Mouse (Mus musculus) gastrocnemius, postnatal 25 days (tissue): ENCODE measurements around the gene Bcdin3d. TPM values are rescaled to one million over a fixed set of nuclear protein-coding genes. Genes with fewer than 3 reads are reported as not detected.

Source experiments
- DNase-seq: peaks from one replicate; pipeline ENCODE4 v3.0.0; 2022
- total RNA-seq, 2 experiments: library from RNA; stranded (reverse); gene quantifications; 1 replicate in 1 of 2; 2 replicates in 1 of 2; pipeline ENCODE4 v1.2.3; 2021

Bcdin3d gene
- total RNA-seq, 2 experiments from 2014 or later: 3.0 to 4.1 TPM

DNA sequence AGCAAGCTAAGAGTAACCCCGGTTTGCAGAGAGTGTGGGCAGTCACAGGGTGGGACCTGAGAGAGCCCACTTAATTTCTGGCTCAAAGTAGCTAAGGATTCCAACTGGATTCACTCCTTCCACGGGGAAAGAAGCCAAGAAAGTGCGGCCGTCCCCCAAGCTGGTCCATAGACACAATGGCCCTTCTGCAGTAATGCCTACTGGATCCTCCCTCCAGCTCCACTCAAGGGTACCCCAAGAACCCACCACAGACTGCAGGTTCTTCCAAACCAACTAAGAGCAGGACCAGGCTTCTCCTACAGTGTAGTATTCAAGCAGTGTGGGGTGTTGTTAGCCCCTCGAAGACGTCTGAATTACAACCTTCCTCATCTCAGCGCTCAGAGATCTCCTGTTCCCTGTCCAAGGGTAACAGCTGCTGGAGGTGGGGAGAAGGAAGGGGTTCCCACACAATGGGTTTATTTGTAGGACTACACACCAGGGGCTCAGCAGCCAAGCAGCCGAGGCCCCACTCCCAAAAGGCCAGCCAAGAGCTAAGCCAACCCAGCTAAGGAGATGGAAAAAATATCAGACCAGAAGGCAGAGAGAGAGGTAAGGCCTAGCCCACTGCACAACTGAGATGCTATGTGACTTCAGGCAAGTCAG, 33.6 kb downstream of the Bcdin3d start:
- no peak for DNase-seq

DNA sequence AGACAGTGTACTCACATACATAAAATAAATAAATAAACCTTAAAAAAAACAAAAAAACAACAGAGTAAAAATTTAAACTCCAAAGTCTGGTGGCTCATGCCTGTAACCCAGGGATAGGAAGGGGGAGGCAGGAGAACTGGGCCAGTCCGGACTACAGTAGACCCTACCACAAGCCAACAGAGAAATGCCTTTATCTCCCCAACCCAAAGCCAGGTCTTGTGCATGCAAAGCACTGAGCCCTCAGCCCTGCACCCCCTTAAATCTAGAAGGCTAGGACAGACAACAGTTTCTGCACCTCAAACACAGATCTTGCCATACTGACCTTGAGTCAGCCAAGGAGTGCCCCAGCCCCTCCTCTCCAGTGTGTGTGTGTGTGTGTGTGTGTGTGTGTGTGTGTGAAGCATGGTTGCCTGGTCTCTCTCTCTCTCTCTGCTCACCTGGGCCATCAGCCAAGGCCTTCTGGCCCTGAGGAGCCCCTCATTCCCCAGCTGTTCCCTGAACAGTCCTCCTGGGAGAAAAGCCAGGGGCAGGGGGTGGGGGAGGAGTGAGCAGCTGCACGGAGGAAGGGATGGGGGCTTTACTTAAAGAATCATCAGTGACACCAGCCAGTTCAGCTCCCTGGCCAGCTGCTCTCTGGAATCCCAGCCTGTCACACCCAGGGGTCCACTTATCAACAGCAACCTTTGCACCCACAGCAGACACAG, 34.3 kb downstream of the Bcdin3d start:
- DNase-seq: peak; percentile 72

DNA sequence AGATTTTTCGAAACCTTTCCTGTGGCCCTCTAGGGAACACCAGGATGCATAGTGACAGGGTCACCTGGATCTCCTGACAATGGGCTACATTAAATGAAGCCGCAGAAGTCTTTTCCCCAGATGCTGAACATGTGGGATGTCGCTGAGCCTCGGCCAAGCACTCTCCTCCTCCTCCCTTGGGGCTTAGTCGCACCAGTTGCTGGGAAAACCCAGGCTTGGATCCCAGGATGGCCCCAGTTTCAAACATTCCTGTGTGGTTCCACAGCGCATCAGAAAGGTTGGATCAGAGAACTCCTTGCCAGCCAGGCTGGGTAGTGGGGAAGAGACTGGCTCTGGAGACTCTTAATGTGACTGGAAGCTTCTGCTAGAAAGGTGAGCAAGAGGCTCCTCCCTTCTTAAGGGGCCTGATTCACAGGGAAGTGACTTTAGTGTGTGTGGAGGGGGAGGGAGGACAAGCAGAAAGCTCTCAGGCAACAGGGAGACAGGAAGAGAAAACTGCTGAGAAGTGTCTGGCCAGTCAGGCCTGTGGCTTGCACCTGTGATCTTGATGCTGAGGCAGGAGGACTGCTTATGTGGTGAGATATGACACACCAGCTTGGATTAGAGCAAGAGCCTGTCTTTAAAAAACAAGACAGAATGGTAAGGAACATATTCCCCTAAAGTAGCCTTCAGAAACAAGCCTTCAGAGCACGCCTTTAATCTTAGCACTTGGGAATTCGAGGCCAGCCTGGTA, 35.4 kb downstream of the Bcdin3d start:
- no peak for DNase-seq

DNA sequence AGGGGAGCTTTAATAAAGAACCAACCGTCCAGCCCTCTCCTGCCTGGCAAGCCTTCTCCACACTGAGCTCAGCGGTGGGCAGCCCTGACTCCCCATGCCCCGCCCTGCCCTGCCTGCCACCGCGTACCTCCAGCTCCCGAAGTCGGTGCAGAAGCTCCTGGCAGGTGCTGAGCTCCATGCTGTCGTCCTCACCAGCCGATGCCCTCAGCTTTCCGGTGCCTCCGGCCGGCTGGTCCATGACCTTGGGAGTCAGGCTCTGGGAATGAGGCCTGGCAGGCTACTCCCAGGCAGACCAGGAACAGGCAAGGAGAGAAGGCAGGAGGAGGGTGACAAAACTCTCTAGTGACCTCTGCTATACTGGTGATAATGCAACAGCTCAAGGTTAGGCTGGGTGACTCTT, 40.6 kb downstream of the Bcdin3d start:
- DNase-seq: no peak

DNA sequence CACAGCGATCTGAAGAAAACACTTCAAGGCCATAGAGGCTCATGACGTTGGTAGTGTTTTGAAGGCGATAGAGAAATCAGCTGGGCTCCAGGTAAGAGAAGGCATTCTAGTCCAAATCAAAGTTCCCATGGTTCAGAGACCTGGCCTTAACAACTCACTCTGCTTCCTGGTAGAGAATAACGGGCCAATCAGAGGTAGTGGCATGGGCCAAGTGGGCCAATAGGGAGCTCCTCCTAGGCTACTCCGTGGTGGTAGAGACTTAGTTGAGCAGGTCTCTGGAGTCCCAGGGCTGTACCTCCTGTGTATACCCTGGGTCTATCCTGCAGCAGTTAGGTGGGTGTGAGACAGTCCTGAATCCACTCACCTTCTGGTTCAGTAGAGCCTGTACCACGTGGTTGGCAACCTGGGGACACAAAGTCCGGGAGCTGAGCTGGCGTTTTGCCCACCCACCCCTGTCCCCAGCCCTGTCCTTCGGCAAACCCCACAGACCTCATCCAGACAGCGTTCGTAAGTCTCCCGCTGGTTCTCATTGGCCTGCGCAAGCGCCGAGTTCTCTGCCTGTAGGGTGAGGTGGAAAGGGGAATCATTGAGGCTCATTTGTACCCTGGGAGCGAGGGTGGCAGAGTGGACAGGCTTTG, 41.3 kb downstream of the Bcdin3d start:
- DNase-seq: no peak

DNA sequence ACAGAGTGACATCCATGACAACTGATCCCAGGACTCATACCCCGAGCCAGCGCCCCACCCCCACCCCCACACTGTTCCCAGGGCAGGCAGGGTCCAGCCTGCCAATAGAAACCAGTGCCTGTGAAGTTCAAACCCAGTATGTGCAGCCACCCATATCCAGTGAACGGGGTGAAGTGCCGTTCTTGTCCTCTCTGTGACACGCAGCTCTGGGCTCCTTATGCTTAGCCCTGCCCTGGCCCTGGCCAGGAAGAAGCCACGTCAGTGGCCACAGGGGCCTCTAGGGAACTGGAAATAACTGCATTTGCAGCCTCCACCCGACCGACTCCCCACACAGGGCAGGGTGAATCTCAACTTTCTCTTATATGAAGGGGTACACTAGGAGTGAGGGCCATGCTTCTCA, 42.6 kb downstream of the Bcdin3d start:
- DNase-seq: peak; percentile 48

DNA sequence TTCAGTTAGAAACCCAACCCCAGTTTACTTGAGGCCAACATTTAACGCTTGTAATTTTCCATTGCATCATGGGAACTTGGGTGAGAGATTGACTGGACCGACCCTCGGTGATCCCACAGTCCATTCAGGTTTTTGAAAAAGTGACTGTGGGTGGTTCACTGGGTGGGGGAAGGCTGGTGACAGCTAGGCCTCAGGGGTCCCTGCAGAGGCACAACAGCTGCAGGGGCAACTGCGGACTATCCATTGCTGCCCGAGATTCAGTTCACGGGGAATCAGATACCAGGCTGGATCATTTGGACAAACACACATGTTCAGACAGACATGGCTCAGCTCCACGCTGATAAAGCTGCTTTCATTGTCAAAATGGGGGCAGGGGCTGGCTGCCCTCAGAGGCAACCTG, 43.0 kb downstream of the Bcdin3d start:
- DNase-seq: no peak

DNA sequence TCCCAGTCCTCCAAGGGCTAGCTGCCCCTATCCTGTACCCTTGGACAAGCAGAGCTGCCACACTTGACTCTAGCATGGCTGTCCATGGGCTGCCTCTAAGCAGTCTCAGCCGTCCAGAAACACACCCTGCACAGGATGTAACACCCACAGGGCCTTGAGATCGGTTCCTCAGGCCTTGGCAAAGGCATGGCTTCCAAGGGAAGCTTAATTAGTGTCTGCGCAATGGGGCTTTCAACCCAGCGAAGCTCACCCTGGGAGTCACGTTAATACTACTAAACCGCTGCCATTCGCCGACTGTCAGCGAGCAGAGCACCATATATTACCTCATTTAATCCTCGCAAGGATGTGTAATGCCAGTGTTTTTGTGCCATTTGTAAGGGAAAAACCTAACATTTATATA, 43.5 kb downstream of the Bcdin3d start:
- DNase-seq: no peak

DNA sequence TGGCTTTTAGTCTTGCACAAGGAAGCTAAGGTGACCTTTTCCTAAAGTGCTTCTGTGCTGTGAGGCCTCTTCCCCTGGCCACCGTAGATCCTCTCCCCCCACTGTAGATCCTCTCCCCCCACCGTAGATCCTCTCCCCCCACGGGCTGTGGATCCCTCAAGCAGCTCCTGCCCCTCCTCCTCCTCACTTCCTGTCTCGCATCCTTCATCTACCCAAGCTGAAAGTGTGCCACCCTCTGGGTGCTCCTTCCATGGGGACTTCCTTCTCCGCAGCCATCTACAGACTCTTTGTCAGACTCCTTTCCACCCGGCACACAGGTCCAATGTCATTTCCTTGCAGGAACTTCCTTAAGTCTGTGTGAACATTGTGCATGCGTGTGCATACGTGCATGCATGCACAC, 44.1 kb downstream of the Bcdin3d start:
- DNase-seq: no peak

DNA sequence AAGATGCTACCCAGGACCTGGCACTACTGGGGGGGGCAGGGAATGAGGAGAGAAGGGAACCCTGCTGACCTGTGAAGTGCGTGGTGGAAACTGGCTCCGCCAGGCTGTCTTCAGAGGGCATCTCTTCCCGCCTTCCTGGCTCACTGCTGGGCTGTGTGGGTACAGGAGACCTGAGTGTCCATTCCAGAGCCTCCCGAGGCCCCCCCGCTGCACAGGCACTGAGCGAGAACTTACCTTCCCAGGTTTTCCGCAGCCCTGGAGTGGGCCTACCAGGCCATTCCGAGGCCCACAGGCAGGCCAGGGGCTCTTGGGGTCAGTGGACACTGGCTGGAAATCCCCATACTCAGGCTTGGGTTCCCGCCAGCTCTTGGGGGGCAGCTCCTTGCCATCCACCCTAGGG, 50.6 kb downstream of the Bcdin3d start:
- no peak for DNase-seq

DNA sequence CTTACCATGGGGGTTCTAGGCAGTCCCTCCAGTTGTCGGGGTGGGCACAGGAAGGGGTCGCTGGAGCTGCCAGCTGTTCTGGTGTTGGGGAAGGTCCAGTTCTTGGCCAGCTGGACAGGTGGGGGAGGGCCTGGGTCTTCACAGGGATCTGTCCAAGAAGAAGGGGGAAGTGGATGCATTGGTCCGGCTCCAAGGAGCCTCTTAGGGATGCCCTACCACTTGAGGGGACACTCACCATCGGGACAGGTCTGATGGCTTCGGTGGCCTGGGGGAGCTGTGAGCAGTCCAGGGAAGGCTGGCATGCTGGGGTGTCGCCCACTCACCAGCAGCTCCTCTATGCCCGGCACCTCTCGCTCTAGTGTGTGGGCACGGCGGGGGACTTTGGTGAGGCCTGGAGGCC, 51.4 kb downstream of the Bcdin3d start:
- no peak for DNase-seq

DNA sequence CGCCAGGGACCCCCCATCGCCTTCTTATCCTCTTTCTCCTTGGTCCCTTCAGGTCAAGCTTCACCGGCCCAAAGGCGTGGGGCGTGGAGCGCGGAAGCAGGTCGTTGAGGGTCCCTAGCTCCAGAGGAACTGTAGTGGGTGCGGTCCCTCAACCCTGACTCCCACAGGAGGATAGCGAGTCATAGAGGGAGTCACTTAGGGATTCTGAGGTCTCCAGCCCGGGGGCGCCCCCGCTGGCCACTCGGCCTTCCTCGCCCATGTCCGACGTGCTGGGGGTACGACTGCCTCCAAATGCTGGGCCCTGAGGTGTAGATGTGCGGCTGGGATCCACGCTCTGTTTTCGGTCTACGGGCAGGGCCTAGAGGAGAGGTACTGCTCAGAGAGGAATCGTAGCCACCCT, 52.0 kb downstream of the Bcdin3d start:
- DNase-seq: no peak

DNA sequence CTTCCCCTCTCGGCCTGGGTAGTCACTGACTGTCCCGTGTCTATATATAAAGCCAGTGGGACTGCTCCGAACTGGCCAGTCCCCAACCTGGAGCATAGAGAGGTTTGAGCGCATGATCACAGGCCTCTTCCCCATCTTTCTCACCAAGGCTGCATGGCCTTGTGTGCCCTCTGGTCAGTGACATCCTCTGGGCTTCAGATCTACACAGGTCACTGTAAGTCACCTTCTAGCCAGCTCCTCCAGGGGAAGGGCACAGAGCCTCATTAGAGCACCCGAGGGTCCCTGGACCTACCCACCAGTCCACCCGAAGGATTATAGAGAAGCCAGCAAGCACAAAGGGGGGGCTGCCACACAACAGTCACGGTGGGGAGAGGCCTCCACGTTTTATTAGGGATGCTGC, 52.9 kb downstream of the Bcdin3d start:
- DNase-seq: no peak

DNA sequence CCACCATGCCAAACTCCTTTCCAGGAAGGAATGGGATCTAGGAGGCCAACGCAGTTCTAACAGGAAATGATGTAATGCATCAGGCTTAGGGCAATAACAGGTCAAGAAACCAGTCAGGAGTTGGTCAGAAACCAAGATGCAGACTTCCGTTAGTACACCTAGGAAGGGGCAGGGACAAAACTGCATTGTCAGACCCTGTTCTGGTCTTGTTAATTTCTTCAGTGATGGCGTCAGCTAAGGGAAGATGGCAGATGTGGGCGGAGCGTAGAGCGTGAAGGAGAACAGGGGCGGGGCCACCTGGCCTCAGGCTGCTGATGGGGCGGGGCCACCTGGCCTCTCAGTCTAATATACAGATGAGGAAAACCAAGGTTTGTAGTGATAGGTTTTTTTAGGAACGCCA, 53.4 kb downstream of the Bcdin3d start:
- DNase-seq: no peak

DNA sequence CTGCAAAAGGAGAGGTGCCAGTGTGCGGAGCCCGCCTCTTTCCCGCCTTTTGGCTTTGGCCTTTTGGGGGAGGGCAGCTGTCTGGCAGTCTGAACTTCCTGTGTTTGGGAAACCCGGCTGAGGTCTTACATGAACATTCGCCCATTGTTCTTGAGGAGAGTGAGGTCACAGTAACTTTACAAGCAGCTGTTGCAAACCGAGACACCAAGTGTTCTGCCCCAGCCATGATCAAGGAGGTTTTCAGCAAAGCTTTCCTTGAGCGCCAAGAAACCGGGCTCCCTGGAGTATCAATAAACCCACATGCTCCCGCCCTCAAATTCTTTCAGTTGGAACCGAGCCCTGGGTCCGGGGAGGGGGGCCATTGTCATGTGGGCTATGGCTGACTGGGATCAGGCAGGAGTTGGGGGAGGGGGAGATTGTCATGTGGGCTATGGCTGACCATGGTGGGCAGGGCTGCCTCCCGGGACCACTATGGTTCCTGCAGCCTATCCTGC, 54.0 kb downstream of the Bcdin3d start:
- peak; percentile 85 for DNase-seq

DNA sequence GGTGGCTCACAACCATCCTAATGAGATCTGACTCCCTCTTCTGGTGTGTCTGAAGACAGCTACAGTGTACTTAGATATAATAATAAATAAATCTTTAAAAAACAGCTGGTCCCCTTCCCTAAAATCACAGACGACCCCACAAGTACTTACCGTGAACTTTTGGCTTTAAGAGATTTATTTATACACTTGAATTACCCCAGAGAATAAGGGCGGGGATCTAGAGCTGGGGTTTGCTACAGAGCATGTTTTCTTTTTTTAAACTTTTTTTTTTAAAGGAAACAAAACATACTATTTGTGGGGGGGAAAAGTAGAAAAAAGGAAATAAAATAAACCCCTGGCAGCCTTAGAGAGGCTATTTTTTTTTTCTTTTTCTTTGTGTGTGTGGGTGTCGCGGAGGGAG, 54.4 kb downstream of the Bcdin3d start:
- no peak for DNase-seq

Other genes with a start within 250 kb of the Bcdin3d start
- gene Kcnh3, start 249.9 kb downstream of the Bcdin3d start, total RNA-seq: not detected
- 10 to 100 TPM; 20.9 to 28.7 TPM for gene Mcrs1, start 222.8 kb downstream of the Bcdin3d start, total RNA-seq
- 10 to 100 TPM; 20.0 to 20.7 TPM for gene Prpf40b, start 179.6 kb downstream of the Bcdin3d start, total RNA-seq
- not detected for gene Fam186b, start 178.8 kb downstream of the Bcdin3d start, total RNA-seq
- gene Fmnl3, start 104.2 kb downstream of the Bcdin3d start, total RNA-seq: 1 to 10 TPM; 6.6 to 7.0 TPM
- 100 to 1,000 TPM; 153 to 164 TPM for gene Tmbim6, start 81.8 kb downstream of the Bcdin3d start, total RNA-seq
- 1 to 10 TPM; 3.1 to 4.8 TPM for gene Nckap5l, start 17.0 kb downstream of the Bcdin3d start, total RNA-seq
- under 1 TPM; 0.13 to 0.20 TPM for gene Faim2, start 53.4 kb upstream of the Bcdin3d start, total RNA-seq
- not detected for gene Aqp2, start 104.3 kb upstream of the Bcdin3d start, total RNA-seq
- not detected for gene Aqp5, start 116.1 kb upstream of the Bcdin3d start, total RNA-seq
- not detected for gene Aqp6, start 126.7 kb upstream of the Bcdin3d start, total RNA-seq
- gene Racgap1, start 176.9 kb upstream of the Bcdin3d start, total RNA-seq: 1 to 10 TPM; 1.3 to 2.1 TPM
- gene Asic1, start 195.6 kb upstream of the Bcdin3d start, total RNA-seq: under 1 TPM; 0.08 to 0.61 TPM
- gene Smarcd1, start 227.4 kb upstream of the Bcdin3d start, total RNA-seq: 1 to 10 TPM; 4.6 to 5.9 TPM
- gene Gm17349, start 230.8 kb upstream of the Bcdin3d start, total RNA-seq: 1 to 10 TPM in 1 of 2 experiments, not detected in 1; 1.6 TPM
- gene Gpd1, start 242.8 kb upstream of the Bcdin3d start, total RNA-seq: 100 to 1,000 TPM; 415 to 536 TPM